Mouse (Mus musculus): Measurements from ENCODE around the gene Lrrc57. TPM values are rescaled to one million over a fixed set of nuclear protein-coding genes. Genes with fewer than 3 reads are reported as not detected.

The Lrrc57 gene
- polyA plus RNA-seq, 1 experiment: 8.8 TPM

GRCm38 (mm10) chr2:120558813-120559212 is 50.5 kb downstream of the Lrrc57 start:
- no peak for DNase-seq (ENCODE audit: low read depth, low spot score)
- WGBS: 72% methylated on average over 3 of the region's 3 CpGs

- no peak for DNase-seq (ENCODE audit: low read depth, low spot score)
- WGBS: 21% methylated on average over 3 of the region's 3 CpGs
Observed at GRCm38 (mm10) chr2:120556868-120557267, 52.5 kb downstream of the Lrrc57 start.

Other genes with a start within 250 kb of the Lrrc57 start
- 7.4 and 15.0 TPM in 2 replicates for gene Ganc, start 205.6 kb downstream of the Lrrc57 start, polyA plus RNA-seq (2012; rRNA removed)
- gene Tmem87a, start 205.4 kb downstream of the Lrrc57 start, polyA plus RNA-seq (2012; rRNA removed): 8.1 and 10.3 TPM in 2 replicates
- 0.97 and 0.99 TPM in 2 replicates for gene Capn3, start 153.5 kb downstream of the Lrrc57 start, polyA plus RNA-seq (2012; rRNA removed)
- 27.4 and 58.3 TPM in 2 replicates for gene Zfp106, start 45.7 kb downstream of the Lrrc57 start, polyA plus RNA-seq (2012; rRNA removed)
- 7.1 and 10.1 TPM in 2 replicates for gene Snap23, start 41.8 kb downstream of the Lrrc57 start, polyA plus RNA-seq (2012; rRNA removed)
- gene Haus2, start 137 bp downstream of the Lrrc57 start, polyA plus RNA-seq (2012; rRNA removed): 2.8 and 4.3 TPM in 2 replicates
- gene Stard9, start 19.6 kb upstream of the Lrrc57 start, polyA plus RNA-seq (2012; rRNA removed): 1.9 and 3.8 TPM in 2 replicates
- 9.2 and 18.0 TPM in 2 replicates for gene Cdan1, start 240.6 kb upstream of the Lrrc57 start, polyA plus RNA-seq (2012; rRNA removed)
- gene Ttbk2, start 241.1 kb upstream of the Lrrc57 start, polyA plus RNA-seq (2012; rRNA removed): 0.58 and 1.3 TPM in 2 replicates

Measured in large intestine, adult 2 months (tissue).